Mouse (Mus musculus): ENCODE data around the gene Pomgnt2.
A peak's percentile ranks its signal among the peaks of the same experiment; 100 is the strongest.

The Pomgnt2 gene

GRCm38 (mm10) chr9:122013629-122014028 lies 16.7 kb upstream of the Pomgnt2 start:
- no peak for DNase-seq (ENCODE audit: low spot score in 2 of 2)

- DNase-seq (ENCODE audit: low spot score in 2 of 2) = no peak
These were observed 15.9 kb upstream of the Pomgnt2 start for GRCm38 (mm10) chr9:122012816-122013215.

GRCm38 (mm10) chr9:122010751-122011150 lies 13.8 kb upstream of the Pomgnt2 start:
- DNase-seq (ENCODE audit: low spot score in 2 of 2) = no peak

- no peak for DNase-seq (ENCODE audit: low spot score in 2 of 2)
These were observed 12.0 kb upstream of the Pomgnt2 start for GRCm38 (mm10) chr9:122008876-122009275.

- DNase-seq (ENCODE audit: low spot score in 2 of 2) = no peak
These were observed 9.7 kb upstream of the Pomgnt2 start for GRCm38 (mm10) chr9:122006609-122007008.

- no peak for DNase-seq (ENCODE audit: low spot score in 2 of 2)
These were observed 9.3 kb upstream of the Pomgnt2 start for GRCm38 (mm10) chr9:122006175-122006574.

GRCm38 (mm10) chr9:121997978-121998377 lies 1.1 kb upstream of the Pomgnt2 start:
- DNase-seq (ENCODE audit: low spot score in 2 of 2) = no peak

- peak; percentile 94 for DNase-seq (ENCODE audit: low spot score in 2 of 2)
These were observed 1.3 kb downstream of the Pomgnt2 start for GRCm38 (mm10) chr9:121995508-121996131.

- DNase-seq (ENCODE audit: low spot score in 2 of 2) = no peak
These were observed 1.8 kb downstream of the Pomgnt2 start for GRCm38 (mm10) chr9:121995077-121995476.

- DNase-seq (ENCODE audit: low spot score in 2 of 2) = no peak
These were observed 3.9 kb downstream of the Pomgnt2 start for GRCm38 (mm10) chr9:121993047-121993446.

GRCm38 (mm10) chr9:121991041-121991440 lies 5.9 kb downstream of the Pomgnt2 start:
- DNase-seq (ENCODE audit: low spot score in 2 of 2) = peak in 1 of 2 experiments; percentile 79

GRCm38 (mm10) chr9:121989536-121989935 lies 7.4 kb downstream of the Pomgnt2 start:
- no peak for DNase-seq (ENCODE audit: low spot score in 2 of 2)

- DNase-seq (ENCODE audit: low spot score in 2 of 2) = no peak
These were observed 8.0 kb downstream of the Pomgnt2 start for GRCm38 (mm10) chr9:121988910-121989309.

GRCm38 (mm10) chr9:121984465-121985461 lies 12.1 kb downstream of the Pomgnt2 start:
- peak; percentile 80 to 84 for DNase-seq (ENCODE audit: low spot score in 2 of 2)

- peak; percentile 82 to 86 for DNase-seq (ENCODE audit: low spot score in 2 of 2)
These were observed 13.4 kb downstream of the Pomgnt2 start for GRCm38 (mm10) chr9:121983504-121983903.

GRCm38 (mm10) chr9:121982665-121983064 lies 14.2 kb downstream of the Pomgnt2 start:
- peak in 1 of 2 experiments; percentile 37 for DNase-seq (ENCODE audit: low spot score in 2 of 2)

- DNase-seq (ENCODE audit: low spot score in 2 of 2) = peak in 1 of 2 experiments; percentile 30
These were observed 14.7 kb downstream of the Pomgnt2 start for GRCm38 (mm10) chr9:121982214-121982613.

- no peak for DNase-seq (ENCODE audit: low spot score in 2 of 2)
These were observed 15.3 kb downstream of the Pomgnt2 start for GRCm38 (mm10) chr9:121981466-121982105.

GRCm38 (mm10) chr9:121981046-121981445 lies 15.9 kb downstream of the Pomgnt2 start:
- DNase-seq (ENCODE audit: low spot score in 2 of 2) = no peak

- DNase-seq (ENCODE audit: low spot score in 2 of 2) = no peak
These were observed 21.6 kb downstream of the Pomgnt2 start for GRCm38 (mm10) chr9:121975321-121975720.

- no peak for DNase-seq (ENCODE audit: low spot score in 2 of 2)
These were observed 22.5 kb downstream of the Pomgnt2 start for GRCm38 (mm10) chr9:121974141-121974986.
